Mouse (Mus musculus) mouse trophoblast stem cell (cell line): ENCODE measurements around the gene Tpp1.

Experiments used
- in situ Hi-C, 2 experiments: fragments of 300-500 bp; cut with MseI, MboI; formaldehyde crosslinking; loops; 2 replicates in 1 of 2; 3 replicates in 1 of 2; pipeline ENCODE4 v1.15.1; 2025

Tpp1 gene

GRCm38 (mm10) chr7:105728701-105729428 is 23.2 kb downstream of the Tpp1 start:
- in situ Hi-C loops = no loop called here

- in situ Hi-C loops = no loop called here
Measured at GRCm38 (mm10) chr7:105726980-105727325, 25.1 kb downstream of the Tpp1 start.

DNA sequence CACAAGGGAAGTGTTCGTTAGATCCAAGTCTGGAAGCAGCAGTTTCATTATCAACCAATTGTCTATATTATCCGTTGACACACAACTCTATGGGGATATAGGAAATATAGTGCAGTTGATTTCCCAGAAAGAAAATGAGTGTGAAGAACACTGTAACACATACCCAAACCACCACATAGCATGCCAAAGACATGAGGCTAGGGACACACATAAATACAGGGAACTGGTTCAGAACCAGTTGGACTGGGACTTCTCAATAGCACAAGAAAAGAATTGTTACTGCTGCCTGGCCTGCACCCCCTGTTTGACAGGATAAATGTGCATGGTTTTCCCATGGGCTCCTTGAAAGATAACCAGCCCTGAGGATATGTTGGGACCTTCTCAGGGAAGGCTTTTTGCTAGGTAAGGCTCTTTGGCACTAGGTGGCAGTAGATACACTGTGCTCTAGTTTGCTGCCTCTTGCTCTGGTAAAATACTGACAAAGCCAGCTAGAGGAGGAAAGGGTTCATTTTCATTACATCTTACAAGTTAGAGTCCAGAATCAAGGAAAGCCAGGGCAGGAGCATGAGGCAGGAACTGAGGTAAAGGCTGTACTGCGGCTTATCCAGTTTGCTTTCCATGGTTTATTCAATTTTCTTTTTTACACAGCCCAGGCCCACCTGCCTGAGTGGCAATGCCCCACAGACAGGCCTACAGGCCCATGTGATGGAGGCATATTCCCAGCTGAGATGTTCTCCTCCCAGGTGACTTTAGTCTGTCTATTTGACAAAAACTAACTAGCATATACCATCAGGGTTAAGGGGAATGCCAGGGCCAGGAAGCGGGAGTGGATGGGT is 25.7 kb downstream of the Tpp1 start:
- in situ Hi-C loops = no loop called here

- in situ Hi-C loops = no loop called here
Measured at GRCm38 (mm10) chr7:105721916-105722315, 30.1 kb downstream of the Tpp1 start.

- in situ Hi-C loops = no loop called here
Measured at GRCm38 (mm10) chr7:105715366-105715765, 36.7 kb downstream of the Tpp1 start.

- in situ Hi-C loops = no loop called here
Measured at GRCm38 (mm10) chr7:105708733-105709132, 43.3 kb downstream of the Tpp1 start.

GRCm38 (mm10) chr7:105703816-105704215 is 48.2 kb downstream of the Tpp1 start:
- in situ Hi-C loops = no loop called here

DNA sequence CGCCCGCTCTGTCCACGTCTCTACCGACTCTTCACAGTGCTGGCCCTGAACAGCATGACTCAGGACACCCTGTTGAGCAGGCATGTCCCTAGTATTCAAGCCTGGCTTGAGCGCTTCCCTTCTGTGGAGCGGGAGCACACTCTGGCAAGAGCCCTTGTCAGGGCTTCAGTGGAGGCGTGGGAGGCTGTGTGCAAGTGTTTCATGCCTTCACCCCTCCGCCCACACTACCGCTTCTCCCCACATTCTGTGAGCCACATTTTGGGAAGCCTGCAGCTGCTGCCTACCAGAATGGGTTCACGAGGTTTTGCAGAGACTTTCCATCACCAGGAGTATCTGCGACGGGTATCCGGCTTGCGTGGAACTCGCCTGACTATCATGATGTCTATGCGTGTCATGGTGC is 48.9 kb downstream of the Tpp1 start:
- in situ Hi-C loops = no loop called here
